Mouse (Mus musculus): Measurements from ENCODE around the gene Agpat3. TPM values are rescaled to one million over a fixed set of nuclear protein-coding genes. Genes with fewer than 3 reads are reported as not detected.

Gene Agpat3
- polyA plus RNA-seq, 1 experiment from 2014 or later = 38.7 TPM

DNA sequence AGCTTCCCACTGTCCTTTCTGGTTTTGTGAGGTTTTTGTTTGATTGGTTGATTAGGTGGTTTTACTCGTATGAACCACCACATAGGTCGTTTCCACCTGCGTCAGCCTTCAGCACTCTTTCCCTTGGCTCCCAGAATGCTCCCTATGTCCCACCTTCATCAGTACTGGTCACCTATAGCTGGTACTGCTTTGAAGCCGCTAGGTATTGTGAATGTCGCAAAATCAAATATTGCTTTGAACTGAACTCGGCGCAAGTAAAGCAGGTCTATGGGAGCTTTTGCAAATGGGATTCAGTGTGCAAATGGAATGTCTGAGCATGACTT is 107.1 kb downstream of the Agpat3 start:
- Histone ChIP-seq H3K4me3 (peak overlapping the region; percentile 94), H3K36me3 (0 out of 2 replicates have a peak, but pooled peaks cover 3% of the 10 kb centered on the region), H3K27me3 (ENCODE audit: low read depth, poor library complexity, severe bottlenecking) (no peaks in the 10 kb centered on the region), H3K27ac (peak overlapping the region; percentile 86; the same call in 1 of the 2 replicates), H3K4me1 (peaks cover 22% of the 10 kb centered on the region), H3K9me3 (replicated peaks) (no peaks in the 10 kb centered on the region)
- no peak for DNase-seq (ENCODE audit: low spot score)
- 20% methylated on average over 7 of the region's 7 CpGs for WGBS

- under 1% methylated on average over 68 of the region's 74 CpGs for WGBS
- Histone ChIP-seq H3K9me3 (replicated peaks) (no peaks in the 10 kb centered on the region), H3K36me3 (0 out of 2 replicates have a peak, but pooled peaks cover 3% of the 10 kb centered on the region), H3K4me1 (peaks cover 22% of the 10 kb centered on the region), H3K27me3 (ENCODE audit: low read depth, poor library complexity, severe bottlenecking) (no peaks in the 10 kb centered on the region), H3K27ac (peak within 1 kb of the TSS; percentile 86), H3K4me3 (peak within 1 kb of the TSS; percentile 94)
- peak; percentile 87 for DNase-seq (ENCODE audit: low spot score)
Measured at GRCm38 (mm10) chr10:78244438-78245224, 107.7 kb downstream of the Agpat3 start, which contains the start of gene Trappc10. TSS of gene Trappc10 (minus strand) at chr10:78244641.

- under 1% methylated on average over 30 of the region's 33 CpGs for WGBS
- Histone ChIP-seq H3K27ac (peak overlapping the region; percentile 86), H3K9me3 (replicated peaks) (no peaks in the 10 kb centered on the region), H3K4me1 (peaks cover 22% of the 10 kb centered on the region), H3K27me3 (ENCODE audit: low read depth, poor library complexity, severe bottlenecking) (no peaks in the 10 kb centered on the region), H3K4me3 (peak overlapping the region; percentile 94), H3K36me3 (0 out of 2 replicates have a peak, but pooled peaks cover 3% of the 10 kb centered on the region)
- DNase-seq (ENCODE audit: low spot score) = peak; percentile 59
Measured at GRCm38 (mm10) chr10:78244058-78244437, 108.2 kb downstream of the Agpat3 start.

- WGBS = 93% methylated on average over 6 of the region's 6 CpGs
- no peaks in the 10 kb centered on the region for H3K27me3 ChIP-seq (ENCODE audit: low read depth, poor library complexity, severe bottlenecking)
- DNase-seq (ENCODE audit: low spot score) = no peak
- H3K4me3 ChIP-seq = no peak overlapping the region
- H3K4me1 ChIP-seq = peaks cover 12% of the 10 kb centered on the region
- H3K9me3 ChIP-seq (replicated peaks) = no peaks in the 10 kb centered on the region
- 0 out of 2 replicates have a peak, but pooled peaks cover 11% of the 10 kb centered on the region for H3K36me3 ChIP-seq
- no peak overlapping the region for H3K27ac ChIP-seq
Measured at GRCm38 (mm10) chr10:78238926-78239325, 113.4 kb downstream of the Agpat3 start.

GRCm38 (mm10) chr10:78238297-78238696 is 114.0 kb downstream of the Agpat3 start:
- 94% methylated on average over 5 of the region's 5 CpGs for WGBS
- H3K27me3 ChIP-seq (ENCODE audit: low read depth, poor library complexity, severe bottlenecking) = no peaks in the 10 kb centered on the region
- DNase-seq (ENCODE audit: low spot score) = no peak

DNA sequence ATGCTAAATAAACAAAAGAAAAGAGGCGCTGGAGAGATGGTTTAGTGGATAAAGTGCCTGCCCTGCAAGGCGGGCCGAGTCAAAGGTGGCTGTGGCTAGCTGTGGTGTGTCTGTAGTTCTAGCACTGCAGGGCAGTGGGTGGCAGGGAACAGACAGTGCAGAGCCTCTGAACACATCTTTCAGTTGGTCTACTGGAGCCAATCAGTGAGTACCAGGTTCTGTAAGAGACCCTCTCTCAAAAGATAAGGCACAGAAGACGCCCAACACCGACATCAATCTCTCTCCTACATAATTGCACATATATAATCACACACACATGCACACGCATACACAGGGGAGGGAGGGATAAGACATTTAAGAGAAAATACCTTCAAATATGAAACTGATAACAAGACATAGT is 114.5 kb downstream of the Agpat3 start:
- no peak overlapping the region for H3K4me3 ChIP-seq
- peaks cover under 1% of the 10 kb centered on the region; the same call in 1 of the 2 replicates for H3K4me1 ChIP-seq
- DNase-seq (ENCODE audit: low spot score) = no peak
- H3K27me3 ChIP-seq (ENCODE audit: low read depth, poor library complexity, severe bottlenecking) = no peaks in the 10 kb centered on the region
- no peaks in the 10 kb centered on the region for H3K9me3 ChIP-seq (replicated peaks)
- 0 out of 2 replicates have a peak, but pooled peaks cover 11% of the 10 kb centered on the region for H3K36me3 ChIP-seq
- H3K27ac ChIP-seq = no peak overlapping the region
- 90% methylated on average over 6 of the region's 6 CpGs for WGBS

More at GRCm38 (mm10) chr10:78238297-78238696, 114.0 kb downstream of the Agpat3 start:
- peaks cover 5% of the 10 kb centered on the region for H3K4me1 ChIP-seq
- no peak overlapping the region for H3K4me3 ChIP-seq
- H3K36me3 ChIP-seq = 0 out of 2 replicates have a peak, but pooled peaks cover 11% of the 10 kb centered on the region
- H3K9me3 ChIP-seq (replicated peaks) = no peaks in the 10 kb centered on the region
- H3K27ac ChIP-seq = no peak overlapping the region

DNA sequence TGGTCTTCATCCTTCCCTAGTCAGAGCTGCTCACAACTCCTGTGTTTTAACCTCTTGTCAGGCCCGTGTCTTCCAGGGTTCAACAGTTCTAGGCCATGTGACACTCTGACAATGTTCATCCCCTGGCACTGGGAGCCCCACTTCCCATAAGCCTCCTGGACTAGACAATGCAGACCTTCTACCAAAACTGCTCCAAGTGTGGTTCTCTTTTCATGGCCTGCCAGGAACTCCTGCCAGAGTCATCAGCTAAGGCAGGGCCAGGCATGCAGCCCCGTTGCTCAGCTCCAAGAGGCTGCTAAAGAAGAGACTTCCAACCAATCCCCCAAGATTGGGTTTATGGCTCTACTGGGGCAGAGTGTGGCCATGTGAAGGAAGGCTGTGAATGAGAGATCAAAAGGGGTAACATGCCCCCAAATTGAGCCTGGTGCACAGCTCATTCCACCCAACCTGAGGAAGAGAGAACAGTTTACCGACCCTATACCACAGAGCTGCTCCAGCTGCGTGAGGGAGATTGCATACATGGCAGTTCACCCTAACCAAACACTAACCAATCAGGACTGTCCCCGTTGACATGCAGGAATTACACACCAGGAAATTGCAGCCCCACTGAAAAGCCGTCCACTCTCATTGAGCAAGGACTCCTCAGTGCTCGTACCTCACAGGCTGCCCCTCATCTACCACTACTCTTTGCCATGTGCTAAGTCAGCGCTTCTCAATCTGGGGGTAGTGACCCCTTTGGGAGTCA is 115.2 kb downstream of the Agpat3 start:
- H3K36me3 ChIP-seq = 0 out of 2 replicates have a peak, but pooled peaks cover 11% of the 10 kb centered on the region
- H3K27me3 ChIP-seq (ENCODE audit: low read depth, poor library complexity, severe bottlenecking) = no peaks in the 10 kb centered on the region
- H3K27ac ChIP-seq = no peak overlapping the region
- no peak overlapping the region for H3K4me3 ChIP-seq
- no peaks in the 10 kb centered on the region for H3K4me1 ChIP-seq
- no peak for DNase-seq (ENCODE audit: low spot score)
- WGBS = 77% methylated on average over 8 of the region's 8 CpGs
- H3K9me3 ChIP-seq (replicated peaks) = no peaks in the 10 kb centered on the region

DNA sequence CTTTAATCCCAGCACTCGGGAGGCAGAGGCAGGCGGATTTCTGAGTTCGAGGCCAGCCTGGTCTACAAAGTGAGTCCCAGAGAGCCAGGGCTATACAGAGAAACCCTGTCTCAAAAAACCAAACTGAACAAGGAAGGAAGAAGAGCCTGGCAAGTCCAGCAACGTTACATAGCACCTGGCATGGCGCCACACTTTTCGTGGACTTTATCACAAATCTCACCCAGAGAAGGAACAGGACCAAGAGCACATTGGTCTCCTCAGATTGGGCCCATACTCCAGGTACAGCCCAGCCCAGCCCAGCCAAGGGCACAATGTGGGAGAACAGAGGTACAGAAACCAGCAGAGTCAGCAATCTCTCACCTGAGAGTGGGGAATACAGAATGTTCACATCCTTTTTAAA is 118.5 kb downstream of the Agpat3 start:
- WGBS = 95% methylated on average over 6 of the region's 6 CpGs
- no peaks in the 10 kb centered on the region for H3K9me3 ChIP-seq (replicated peaks)
- H3K27me3 ChIP-seq (ENCODE audit: low read depth, poor library complexity, severe bottlenecking) = no peaks in the 10 kb centered on the region
- no peak overlapping the region for H3K4me3 ChIP-seq
- H3K4me1 ChIP-seq = no peaks in the 10 kb centered on the region
- peaks cover 28% of the 10 kb centered on the region for H3K36me3 ChIP-seq
- no peak overlapping the region for H3K27ac ChIP-seq
- no peak for DNase-seq (ENCODE audit: low spot score)

- WGBS = 96% methylated on average over 5 of the region's 5 CpGs
- Histone ChIP-seq H3K36me3 (peaks cover 28% of the 10 kb centered on the region), H3K9me3 (replicated peaks) (no peaks in the 10 kb centered on the region), H3K27me3 (ENCODE audit: low read depth, poor library complexity, severe bottlenecking) (no peaks in the 10 kb centered on the region), H3K4me1 (no peaks in the 10 kb centered on the region), H3K4me3 (no peak overlapping the region), H3K27ac (no peak overlapping the region)
- DNase-seq (ENCODE audit: low spot score) = no peak
Measured at GRCm38 (mm10) chr10:78233161-78233560, 119.1 kb downstream of the Agpat3 start.

DNA sequence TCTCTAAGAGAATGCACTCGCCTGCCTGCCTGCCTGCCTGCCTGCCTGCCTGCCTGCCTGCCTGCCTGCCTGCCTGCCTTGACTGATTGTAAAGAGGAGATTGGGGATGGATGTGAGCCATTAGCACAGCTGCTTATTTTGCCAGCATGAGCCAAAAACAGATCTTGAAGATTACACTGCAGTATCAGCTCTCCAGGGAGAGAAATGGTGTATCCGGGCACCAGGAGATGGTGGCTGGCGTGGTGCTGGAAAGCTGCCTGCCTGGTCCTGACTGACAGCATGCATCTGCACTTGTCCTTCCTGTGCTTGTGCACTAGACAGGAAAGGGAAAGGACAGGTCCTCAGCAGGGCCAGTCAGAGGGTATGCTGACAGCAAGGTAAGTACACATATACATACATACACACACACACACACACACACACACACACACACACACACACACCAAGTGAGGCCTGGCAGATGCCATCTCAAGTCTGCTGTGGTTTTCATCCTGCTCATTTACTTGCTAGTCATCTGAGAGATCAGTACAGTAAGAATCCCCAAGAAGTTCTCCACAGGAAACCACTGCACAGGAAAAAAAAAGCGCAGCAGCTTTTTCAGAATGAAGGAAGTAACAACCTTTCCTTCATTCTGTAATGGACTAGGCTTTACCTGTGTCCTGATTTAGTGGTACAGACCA is 119.8 kb downstream of the Agpat3 start:
- WGBS = 89% methylated on average over 4 of the region's 4 CpGs
- H3K4me1 ChIP-seq = no peaks in the 10 kb centered on the region
- DNase-seq (ENCODE audit: low spot score) = no peak
- no peak overlapping the region for H3K4me3 ChIP-seq
- H3K27ac ChIP-seq = no peak overlapping the region
- no peaks in the 10 kb centered on the region for H3K27me3 ChIP-seq (ENCODE audit: low read depth, poor library complexity, severe bottlenecking)
- H3K9me3 ChIP-seq (replicated peaks) = no peaks in the 10 kb centered on the region
- H3K36me3 ChIP-seq = peaks cover 32% of the 10 kb centered on the region

DNA sequence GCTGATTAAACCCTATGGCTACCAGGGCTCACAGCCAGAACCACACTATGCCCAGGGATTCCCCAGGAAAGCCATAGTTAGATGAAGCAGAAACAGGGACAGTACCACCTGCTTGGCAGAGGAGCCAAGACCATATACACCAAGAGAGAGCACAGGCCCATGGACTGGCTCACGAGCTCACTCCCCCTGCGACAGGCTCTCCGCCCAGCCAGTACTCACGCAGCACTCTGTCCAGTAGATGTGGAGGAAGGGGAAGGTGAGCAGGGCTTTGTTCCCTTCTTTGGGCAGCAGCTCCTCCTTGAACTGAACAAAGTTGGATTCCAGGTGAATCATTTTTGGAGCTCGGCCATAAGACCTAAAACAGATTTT is 123.7 kb downstream of the Agpat3 start:
- Histone ChIP-seq H3K9me3 (replicated peaks) (no peaks in the 10 kb centered on the region), H3K36me3 (peaks cover 46% of the 10 kb centered on the region), H3K4me3 (no peak overlapping the region), H3K27me3 (ENCODE audit: low read depth, poor library complexity, severe bottlenecking) (no peaks in the 10 kb centered on the region), H3K27ac (no peak overlapping the region), H3K4me1 (no peaks in the 10 kb centered on the region)
- no peak for DNase-seq (ENCODE audit: low spot score)
- WGBS = 85% methylated on average over 5 of the region's 5 CpGs

DNA sequence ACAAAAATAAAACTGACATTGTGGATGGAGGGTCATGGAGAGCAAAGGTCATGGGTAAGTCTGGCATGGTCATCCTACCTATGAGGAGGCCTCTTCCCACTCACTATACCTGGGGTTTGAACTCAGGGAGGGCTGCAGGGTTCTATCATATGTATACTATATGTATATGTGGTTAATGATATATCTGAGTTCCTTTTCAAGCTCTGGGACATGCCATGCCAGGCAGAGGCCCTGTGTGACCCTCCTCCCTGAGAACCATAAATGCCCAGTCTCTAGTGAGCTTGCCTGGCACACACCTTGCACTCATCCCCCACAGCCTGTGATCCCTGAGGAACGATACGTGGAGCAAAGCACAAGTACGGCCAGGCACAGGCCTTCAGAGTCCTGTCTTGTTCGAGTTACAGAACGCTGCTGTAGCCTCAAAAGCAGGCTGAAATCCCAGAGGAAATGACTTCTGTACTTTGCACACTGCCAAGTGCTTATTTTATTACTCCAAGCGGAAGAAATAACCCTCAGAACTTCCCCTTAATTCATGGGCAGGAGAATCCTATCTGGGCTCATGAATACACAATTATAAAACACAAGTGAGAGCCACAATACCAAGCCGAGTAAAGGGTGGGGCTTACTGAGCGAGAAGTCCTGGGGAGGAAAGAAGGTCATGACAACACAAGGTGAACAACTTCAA is 124.3 kb downstream of the Agpat3 start:
- 92% methylated on average over 8 of the region's 8 CpGs for WGBS
- H3K36me3 ChIP-seq = peaks cover 46% of the 10 kb centered on the region
- no peak overlapping the region for H3K4me3 ChIP-seq
- no peak for DNase-seq (ENCODE audit: low spot score)
- no peaks in the 10 kb centered on the region for H3K9me3 ChIP-seq (replicated peaks)
- no peaks in the 10 kb centered on the region for H3K27me3 ChIP-seq (ENCODE audit: low read depth, poor library complexity, severe bottlenecking)
- H3K27ac ChIP-seq = no peak overlapping the region
- H3K4me1 ChIP-seq = no peaks in the 10 kb centered on the region

Measured in limb, embryonic 10.5 days (tissue).